Mouse (Mus musculus) hindlimb bud, embryonic 11.5 days (tissue): ENCODE results near the gene Dnah17.
A peak's percentile ranks its signal among the peaks of the same experiment; 100 is the strongest.

Experiments used
- DNase-seq: peaks from one replicate; pipeline ENCODE4 v3.0.0-alpha.2; 2012; ENCODE audit warnings: low read depth, low spot score; ENCODE audit errors: extremely low spot score

Gene Dnah17

DNA sequence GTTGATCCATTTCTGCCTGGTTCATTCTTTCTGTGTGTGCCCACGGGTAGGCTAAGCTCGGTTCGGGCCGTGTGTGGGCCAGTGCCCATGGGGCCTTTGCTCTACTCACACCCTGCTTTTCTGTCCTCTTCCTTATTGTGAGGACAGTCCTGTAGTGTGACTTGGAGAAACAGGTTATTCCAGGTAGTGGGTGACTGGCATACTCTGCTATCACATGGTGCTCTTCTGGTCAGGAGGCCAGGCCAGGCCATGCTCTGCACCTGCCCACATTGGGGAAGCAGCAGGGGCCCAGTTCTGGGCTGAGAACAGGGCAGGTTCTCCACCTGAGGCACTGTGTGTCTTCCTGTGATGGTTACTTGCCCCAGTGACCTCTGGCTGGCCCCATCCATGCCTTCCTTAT, 132.1 kb downstream of the Dnah17 start:
- DNase-seq = no peak

DNA sequence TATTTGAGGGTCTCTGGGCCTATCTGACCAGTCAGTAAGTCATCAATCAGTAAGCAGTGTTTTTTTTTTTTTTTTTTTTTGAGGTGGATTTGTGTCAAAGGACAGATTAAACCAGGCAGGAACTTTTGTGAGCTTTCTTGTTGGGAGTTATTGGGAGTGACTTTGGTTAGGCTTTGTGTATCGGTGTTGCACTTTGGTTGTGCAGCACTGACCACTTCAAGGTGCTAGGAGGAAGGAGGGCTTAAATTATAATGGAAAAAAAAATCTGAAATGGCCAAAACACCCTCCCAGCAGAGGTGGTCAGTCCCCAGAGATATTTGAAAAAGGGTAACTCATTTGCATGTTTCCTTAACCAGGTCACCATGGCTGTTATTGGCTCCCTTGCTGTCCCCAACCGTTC, 133.3 kb downstream of the Dnah17 start:
- DNase-seq = no peak

DNA sequence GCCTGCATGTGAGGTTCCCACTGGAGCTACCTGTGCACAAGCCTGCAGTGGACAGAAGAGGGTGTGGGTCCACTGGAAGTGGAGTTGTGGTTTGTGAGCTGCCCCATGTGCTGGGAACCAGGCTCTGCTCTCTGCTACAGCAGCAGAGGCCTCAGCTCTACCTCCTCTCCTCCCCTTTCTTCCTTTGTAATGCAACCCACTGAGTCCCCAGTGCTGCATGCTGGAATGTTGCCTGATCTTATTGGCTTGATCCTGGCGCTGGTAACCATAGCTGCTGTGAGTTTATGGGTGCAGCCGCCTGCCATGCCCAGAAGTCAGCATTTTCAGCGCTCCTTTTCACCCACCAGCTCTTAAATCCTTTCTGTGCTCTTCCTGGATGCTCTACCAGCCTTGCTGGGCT, 134.4 kb downstream of the Dnah17 start:
- DNase-seq = no peak

DNA sequence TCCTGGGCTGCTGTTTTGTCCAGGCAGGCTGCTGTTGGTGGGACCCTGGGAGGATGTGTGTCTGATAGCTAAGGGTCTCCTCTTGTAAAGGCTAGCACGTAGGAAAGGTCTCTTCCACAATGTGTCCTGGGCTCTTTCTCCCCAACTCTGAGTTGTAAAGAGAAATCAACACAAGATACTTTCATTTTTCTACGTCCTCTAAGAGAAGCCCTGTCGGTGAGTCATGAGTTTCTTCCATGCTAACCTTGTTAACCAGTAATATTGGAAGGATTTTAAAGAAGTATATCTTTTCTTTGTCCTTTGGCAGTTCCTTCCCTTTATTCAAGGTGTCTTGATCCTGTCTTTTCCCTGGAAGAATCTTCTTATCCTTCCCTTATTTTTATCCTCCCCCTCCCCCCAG, 134.8 kb downstream of the Dnah17 start:
- DNase-seq = no peak

DNA sequence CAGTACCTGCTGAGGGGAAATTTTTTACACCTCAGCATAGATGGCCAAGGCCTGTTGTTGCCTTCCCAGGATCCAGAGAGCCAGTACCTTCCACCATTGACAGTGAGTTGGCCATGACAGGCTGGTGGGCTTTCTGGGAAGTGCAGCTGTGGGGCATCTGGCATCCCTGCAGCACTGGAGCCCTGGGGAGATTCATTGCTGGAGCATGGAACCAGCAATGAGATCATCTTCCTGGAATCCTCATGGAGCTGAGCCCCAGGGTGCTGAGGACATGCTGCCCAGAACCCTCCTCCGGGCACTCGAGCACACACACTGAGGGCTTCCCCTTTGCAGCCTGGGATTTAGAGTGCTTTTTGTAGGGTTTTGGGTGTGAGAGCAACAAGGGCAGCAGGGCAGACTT, 135.2 kb downstream of the Dnah17 start:
- DNase-seq = no peak

DNA sequence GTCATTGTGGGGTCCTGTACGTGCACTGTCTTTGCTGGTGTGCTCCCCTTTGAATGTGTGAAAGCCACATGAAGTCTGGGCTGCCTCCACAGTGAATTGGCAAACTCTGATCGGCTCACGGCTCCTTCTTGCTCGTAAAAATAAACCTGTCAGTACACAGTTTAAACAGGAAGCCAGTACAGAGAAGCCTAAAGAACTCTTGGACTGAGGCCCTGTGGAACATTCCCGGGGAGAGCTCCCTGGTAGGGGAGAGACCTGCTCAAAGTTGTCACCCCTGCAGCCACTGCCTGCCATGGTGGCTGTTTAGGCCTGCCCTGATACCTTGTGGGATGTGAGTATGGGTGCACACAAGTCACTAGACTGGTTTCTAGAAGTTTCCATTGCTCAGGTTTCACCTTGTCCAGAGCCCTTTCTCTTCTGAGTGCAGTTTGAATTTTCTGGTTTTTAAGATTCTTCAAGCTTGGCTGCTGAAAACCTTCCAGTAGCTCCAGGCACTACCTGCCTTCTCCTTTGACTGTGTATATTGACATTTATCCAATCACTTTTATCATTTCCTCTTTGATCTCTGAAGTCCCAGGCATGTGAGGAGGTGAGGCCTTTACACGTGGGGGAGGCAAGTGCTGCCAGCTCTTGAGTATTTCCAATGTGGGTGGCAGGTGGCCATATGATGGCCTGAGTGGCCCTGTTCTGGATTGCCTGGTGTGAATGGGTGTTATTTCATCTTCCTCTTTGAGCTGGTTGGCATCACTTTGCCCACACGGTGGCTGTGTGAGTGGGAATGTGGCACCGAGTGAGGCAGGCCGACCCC, 136.0 kb downstream of the Dnah17 start:
- DNase-seq = no peak

DNA sequence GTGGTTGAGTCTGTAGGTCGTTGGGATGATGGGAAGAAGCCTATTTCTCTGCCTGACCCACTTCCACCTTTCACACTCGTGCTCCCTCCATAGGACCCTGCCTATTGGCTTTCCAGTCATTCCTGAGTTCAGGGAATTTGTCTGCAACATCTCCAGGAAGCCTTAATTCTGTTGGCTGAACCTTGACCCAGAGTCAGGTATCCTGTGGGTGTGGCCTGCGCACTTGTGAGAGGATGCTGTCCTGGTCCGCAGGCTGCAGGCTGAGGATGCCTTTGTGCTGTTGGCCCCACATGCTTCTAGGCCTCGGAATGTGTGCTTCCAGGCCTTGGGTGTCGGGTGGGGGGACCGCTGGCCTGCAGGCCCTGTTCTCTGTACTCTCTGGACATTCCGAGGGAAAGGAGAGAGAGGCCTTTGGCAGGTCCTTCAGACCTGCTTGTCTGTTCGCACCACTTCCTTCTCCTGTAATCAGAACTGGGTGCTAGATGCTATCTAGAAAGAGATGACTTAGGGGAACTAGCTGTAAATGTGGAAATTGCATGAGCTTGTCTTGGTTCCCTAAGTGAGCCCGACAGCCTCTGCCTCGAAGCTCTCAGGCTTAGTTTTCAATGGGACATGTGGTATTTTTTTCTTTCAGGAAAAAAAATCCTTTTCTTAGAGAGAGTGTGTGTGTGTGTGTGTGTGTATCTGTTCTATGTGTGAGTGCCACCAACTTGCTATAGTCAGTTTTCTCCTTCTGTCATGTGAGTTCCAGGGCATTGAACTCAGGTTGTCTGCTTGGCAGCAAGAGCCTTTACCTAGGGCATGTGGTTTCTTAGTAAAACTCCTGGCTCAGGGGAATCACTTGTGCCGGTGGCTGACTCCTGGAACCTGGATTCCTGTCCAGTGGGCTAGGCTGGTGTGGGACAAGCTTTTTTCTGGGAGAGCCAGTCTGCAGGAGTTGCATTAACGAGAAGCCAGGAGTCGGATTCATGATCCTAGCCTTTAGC, 137.0 kb downstream of the Dnah17 start:
- no peak for DNase-seq

DNA sequence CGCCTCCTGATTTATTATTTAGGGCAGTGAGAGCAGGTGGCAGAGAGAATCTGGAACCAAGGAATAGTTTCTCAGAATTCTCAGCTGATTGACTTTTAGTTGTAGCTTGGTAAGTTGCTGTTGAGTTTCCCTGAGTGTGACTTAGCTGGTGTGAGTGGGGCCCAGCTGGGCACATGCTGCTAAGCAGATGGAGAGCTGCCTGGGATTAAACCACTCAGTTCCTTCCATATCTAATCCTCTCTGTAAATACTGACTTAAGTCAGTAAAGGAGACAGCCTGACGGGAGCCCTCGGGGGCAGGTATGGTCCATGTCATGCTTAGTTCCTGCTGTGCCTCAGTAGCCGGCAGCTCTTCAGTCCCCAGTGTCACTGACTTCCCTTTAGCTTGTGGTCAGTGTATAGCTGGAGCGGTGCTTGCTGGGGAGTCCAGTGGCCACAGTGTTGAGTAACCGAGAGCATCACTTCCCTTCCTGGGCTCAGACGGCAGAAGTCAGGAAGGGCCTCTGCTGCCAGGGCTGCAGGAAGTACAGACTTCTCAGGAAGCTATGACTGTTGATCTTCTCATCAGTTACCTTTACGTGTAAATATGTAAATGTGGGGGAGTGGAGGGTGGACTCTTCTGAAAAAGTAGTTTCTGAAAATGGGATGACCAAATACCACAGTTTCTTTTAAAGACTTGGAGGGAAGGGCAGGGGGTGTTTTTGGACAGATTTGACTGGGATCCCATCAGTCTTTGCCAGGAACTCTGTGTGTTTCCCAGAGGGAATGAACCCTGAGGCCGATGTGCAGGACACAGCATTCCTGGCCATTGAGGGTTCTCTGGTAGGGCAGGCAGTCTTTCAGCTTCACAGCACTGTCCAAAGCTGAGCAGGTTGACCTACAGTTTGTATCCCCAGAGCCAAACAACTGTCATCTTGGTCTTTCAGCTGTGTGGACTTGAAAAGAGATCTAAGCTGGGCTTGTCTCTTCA, 138.6 kb downstream of the Dnah17 start:
- DNase-seq = no peak

DNA sequence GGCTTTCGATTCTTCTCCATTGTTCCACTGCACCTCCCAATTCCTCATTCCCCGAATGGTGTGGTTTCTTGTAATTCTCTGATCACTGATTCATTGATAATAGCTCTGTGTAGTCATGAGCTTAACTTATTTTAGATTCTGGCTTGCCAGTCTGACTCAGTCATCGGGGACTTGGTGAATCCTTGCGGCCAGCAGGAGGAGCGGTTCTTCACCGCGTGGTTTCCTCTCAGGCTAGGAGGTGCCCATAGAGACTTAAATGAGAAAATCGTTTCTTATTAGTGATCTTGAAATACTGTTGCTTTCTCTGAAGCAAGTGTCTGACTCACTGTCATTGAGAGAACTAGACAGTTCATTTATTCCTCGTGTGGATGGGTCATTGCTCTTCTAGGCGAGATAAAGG, 140.5 kb downstream of the Dnah17 start:
- DNase-seq = no peak

DNA sequence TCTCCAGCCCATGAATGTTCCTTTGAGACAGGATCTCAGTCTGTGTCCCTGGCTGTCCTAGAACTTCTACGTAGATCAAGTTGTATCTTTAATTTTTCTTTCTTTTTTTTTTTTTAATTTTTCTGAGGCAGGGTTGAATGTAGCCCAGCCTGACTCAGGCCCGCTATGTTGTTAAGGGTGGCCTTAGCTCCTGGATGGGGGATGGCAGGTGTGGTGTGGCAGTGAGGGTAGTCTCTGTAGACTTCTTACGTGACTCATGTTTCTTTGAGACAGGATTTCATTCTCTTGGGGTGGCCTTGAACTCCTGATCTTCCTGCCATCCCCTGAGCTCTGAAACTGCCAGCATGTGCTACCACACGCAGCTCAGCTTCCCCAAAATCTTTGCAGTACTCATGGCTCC, 141.2 kb downstream of the Dnah17 start:
- DNase-seq = no peak

DNA sequence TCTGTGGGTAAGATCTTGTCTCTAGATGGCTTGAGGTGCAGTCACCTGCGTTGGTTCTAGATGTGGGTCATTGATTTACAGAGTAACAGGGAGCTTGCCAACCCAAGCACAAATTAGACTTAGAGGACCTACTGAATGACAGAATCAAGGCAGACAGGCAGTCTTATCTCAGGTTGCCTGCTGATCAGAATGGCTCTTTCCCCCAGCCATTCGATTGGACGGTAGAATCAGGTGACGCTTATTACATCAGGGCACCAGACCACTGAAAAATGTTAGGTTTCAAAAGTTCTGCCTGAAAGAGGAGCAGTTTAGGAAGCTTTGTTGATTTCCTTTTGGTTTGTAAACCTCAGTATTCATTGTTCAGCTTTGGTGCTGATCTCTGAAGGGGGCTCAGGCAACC, 142.5 kb downstream of the Dnah17 start:
- DNase-seq = no peak

DNA sequence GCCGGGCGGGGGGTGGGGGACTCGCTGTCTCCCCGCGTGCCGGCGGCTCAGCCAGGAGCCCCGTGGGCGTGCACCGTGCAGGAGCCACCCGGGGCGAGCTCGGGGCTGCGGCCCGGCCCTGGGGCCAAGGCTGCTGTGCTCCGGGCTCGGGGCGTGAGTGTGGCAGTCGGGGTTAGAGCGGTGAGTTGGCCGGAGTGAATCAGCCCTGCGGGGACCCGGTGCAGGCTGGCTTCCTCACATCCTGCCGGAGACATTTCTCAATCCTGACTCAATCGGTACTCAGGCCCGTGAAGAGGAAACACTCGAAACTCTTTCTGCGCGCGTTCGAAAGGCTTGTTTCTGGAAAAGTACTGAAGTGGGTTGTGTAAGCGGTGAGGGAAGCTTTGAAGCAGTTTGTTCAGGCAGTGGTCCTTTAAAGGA, 143.4 kb downstream of the Dnah17 start:
- no peak for DNase-seq

DNA sequence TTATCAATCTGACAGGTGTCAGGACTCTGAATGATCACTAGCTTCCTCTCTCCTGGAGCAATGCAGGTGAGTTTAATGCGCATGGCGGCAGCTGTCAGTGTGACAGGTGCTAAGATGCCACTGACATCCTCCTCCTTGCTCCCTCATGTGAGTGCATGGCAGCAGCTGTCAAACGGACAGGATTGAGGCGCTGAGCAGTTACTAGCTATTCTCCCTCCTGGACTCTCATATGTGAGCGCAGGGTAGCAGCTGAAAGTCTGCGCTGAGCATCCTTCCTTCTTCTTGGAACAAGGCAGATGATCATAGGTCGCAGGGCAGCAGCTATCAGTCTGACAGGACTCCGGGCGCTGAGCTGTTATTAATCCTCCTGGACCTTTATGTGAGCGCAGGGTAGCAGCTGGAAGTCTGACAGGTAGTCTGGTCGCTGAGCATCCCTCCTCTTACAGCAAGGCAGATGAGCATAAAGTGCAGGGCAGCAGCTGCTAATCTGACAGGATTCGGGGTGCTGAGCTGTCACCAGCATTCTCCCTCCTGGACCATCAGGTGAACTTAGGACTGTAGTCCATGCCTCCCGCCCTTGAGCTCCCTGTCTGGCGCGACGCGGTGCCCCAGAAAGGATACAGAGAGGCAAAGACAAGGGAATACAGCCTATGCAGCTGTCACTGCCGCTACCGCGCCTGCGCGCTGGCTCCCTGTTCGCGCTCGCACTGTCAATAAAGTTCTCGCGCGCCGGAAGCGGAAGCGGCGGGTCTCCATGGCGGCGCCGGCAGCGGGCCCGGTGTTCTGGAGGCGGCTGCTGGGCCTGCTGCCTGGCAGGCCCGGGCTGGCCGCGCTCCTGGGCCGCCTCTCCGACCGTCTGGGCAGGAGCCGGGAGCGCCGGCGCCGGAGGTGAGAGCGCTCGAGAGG, 144.1 kb downstream of the Dnah17 start, which contains the start of gene Pgs1:
Gene Pgs1 (plus strand): TSS at position 167 of the 906 bp plus-strand sequence.
- DNase-seq = peak; percentile 68

DNA sequence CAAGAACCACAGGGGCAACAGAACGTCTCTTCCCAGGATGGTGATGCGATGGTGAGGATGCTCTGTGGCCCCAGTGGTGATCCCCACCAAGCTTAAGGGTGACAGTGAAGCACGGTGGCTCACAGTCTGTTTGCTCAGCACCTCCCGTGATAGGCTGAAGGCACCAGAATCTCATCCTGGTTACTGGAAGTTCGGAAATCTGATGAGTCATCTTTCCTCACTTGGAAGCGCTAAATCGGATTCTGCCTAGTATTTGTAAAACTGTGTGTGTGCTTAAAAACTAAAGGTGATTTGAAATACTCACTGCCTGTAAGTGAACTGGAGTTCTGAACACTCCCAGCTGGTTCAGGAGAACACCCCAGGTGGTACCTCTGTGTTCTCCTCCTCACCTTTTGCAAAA, 146.7 kb downstream of the Dnah17 start:
- DNase-seq = no peak

DNA sequence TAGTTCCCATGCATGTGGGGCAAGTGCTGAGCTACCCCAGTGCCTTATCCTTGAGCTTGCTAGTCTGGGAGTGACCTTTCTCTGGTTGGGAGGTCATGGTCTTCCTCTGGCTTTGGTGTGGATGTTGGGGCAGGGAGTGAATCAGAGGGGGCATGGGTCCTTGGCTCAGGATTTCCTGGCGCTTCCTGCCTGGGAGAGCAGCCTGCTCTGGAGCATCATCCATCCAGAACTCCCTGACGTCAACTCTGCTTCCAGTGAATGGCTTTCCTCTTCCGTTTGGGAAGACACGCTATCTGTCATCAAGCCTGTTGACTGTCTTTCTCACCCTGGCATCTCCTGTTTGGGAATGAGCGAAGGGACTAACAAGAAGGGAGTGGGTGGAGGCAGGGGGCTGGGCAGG, 148.0 kb downstream of the Dnah17 start:
- DNase-seq = no peak

DNA sequence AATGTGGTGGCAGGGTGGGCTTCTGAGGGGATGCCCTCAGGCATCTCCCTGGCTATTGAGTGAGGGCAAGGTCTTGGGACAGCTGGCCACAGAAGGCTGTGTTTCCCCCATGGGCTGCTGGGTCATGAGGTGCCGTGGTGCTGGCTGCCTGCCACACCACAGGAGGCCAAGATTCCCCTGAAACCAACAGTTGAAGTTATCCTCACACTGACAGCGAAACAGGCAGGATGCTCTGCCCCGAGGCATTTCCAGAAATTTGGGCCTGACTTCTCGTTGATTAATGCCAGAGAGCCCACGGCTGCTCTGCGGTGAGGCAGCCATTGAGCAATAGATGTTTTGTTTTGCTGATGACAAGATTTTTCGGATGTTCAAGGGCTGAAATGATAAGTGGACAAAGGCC, 151.0 kb downstream of the Dnah17 start:
- no peak for DNase-seq

DNA sequence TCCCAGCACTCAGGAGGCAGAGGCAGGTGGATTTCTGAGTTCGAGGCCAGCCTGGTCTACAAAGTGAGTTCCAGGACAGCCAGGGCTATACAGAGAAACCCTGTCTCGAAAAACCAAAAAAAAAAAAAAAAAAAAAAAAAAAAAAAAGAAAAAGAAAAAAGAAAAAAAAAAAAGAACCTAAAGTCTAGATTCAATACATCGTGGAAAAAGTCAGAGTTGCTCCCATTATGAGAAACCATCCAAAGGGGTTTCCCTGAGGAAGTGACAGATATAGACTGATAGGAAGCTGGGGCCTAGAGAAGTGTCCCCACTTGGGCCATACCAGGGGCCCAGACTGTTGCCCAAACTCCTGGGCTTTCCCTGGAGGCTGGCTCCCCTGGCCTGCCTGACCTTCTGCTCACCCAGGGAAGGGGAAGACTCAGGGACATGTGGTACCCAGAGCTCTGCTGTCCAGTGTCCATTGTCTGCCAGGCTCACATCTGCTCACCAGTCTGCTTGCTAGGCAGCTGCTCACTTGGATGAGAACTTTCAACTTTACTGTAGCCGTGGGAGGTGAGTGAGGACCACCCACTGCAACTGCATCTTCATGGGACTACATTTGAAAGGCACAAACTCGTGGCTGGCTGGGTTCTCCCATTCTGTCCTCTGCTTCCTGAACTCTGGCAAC, 152.6 kb downstream of the Dnah17 start:
- DNase-seq = no peak

DNA sequence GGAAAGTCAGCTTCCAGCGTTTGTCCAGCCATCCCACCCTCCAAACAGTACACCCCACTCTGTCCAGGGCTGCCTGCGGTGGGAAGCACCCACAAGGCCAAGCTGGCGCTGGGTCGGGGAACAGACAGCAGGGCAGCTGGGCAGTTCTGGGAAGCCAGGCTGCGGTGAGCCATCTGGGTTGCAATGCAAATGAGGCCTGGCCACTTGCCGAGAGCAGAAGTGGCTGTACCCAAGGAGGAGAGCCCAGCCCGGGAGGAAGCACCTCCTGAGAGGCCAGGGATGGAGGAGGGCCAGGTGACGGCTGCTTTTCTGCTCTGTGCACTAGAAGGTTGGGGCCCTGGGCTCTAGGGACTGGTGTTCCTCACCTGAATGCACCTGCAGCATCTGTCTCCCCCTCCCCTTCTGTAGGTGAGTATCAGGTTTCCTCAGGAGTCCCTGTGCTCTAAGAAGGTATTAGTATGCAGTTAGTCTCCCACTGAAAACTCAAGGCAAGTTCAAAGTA, 154.3 kb downstream of the Dnah17 start:
- no peak for DNase-seq
